Mouse (Mus musculus): Measurements from ENCODE around the gene Ranbp10.

GRCm38 (mm10) chr8:105858495-105858894, 31.3 kb upstream of the Ranbp10 start:
- TF ChIP-seq POLR2A (IDR thresholded peaks at IDR 0.05; ENCODE audit: insufficient read length, low read depth), result no peak
- TF ChIP-seq TCF12 (IDR thresholded peaks at IDR 0.05; ENCODE audit: insufficient read depth, poor library complexity, severe bottlenecking), result no peak
- TF ChIP-seq MYOG (IDR thresholded peaks at IDR 0.05; ENCODE audit: control insufficient read depth in 1 of 3, insufficient read depth in 1 of 3, insufficient read length in 2 of 3, low read depth in 2 of 3), result no peak
- no peak for TF ChIP-seq E2F4 (IDR thresholded peaks at IDR 0.05; ENCODE audit: insufficient read depth)
- no peak for TF ChIP-seq CEBPB (IDR thresholded peaks at IDR 0.05; ENCODE audit: insufficient read depth, poor library complexity, severe bottlenecking)
- no peak for TF ChIP-seq SRF (IDR thresholded peaks at IDR 0.05; ENCODE audit: control insufficient read depth, insufficient read length, low read depth)
- no peak for TF ChIP-seq MAX (IDR thresholded peaks at IDR 0.05; ENCODE audit: low read depth)
- TF ChIP-seq USF1 (IDR thresholded peaks at IDR 0.05; ENCODE audit: low read depth), result no peak
- TF ChIP-seq MYOD1 (IDR thresholded peaks at IDR 0.05; ENCODE audit: control insufficient read depth in 1 of 3, insufficient read length in 2 of 3, low read depth in 2 of 3), result no peak
- no peak for TF ChIP-seq TCF3 (IDR thresholded peaks at IDR 0.05; ENCODE audit: insufficient read length, low read depth)
- no peak for TF ChIP-seq POLR2AphosphoS2 (IDR thresholded peaks at IDR 0.05; ENCODE audit: insufficient read length, low read depth)

Measured in myocyte (in vitro differentiated cells).